Mouse (Mus musculus): ENCODE measurements around the gene Dhrs1. TPM values are rescaled to one million over a fixed set of nuclear protein-coding genes. Genes with fewer than 3 reads are reported as not detected.

Gene Dhrs1
- polyA plus RNA-seq, 1 experiment = 2.0 TPM

DNA sequence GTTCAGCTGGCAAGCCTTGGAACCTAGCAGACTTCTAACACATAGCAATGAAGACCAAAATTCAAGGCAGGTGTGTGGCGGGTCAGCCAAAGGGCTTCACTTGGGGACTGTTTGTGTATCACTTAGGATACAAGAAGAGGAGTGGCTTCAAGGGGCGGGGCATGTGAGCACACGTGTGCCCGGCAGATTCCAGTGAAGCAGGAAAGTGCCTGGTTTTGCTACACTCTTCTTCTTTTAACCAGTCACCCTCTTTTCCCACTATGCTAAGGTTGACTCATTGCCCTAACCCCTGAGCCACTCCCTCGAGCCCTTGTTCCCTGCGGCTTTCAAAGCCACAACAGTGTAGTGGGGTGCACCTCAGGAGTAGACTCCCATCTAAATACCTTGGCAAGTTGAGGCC lies 30.6 kb downstream of the Dhrs1 start:
- TF ChIP-seq GATA1 (IDR thresholded peaks at IDR 0.05; ENCODE audit: low read length) = no peak

DNA sequence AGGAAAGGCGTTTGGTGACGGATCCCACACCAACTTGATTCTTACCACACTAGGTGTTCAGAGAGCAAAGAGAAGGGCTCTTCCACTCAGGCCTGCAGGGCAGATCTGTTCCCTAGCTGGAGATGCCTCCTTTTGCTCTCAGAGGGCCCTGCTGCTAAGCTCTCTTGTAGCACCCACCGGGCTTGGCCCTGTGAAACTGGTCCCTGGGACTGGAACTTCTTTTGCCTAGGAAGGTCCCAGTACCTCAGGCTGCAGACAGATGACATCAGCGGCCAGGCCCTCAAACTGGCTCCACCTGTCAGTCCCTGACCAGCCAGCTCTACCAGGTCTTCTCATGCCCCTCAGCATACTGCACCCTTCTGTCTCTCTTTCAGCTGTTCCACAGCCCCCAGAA lies 31.8 kb downstream of the Dhrs1 start, which contains the start of gene Tgm1:
Gene Tgm1, minus strand, starts transcription at position 198 of the 394 bp plus-strand sequence.
- TF ChIP-seq GATA1 (IDR thresholded peaks at IDR 0.05; ENCODE audit: low read length) = no peak

GRCm38 (mm10) chr14:55713007-55713728 lies 32.3 kb downstream of the Dhrs1 start:
- no peak for TF ChIP-seq GATA1 (IDR thresholded peaks at IDR 0.05; ENCODE audit: low read length)

GRCm38 (mm10) chr14:55711786-55712185 lies 33.7 kb downstream of the Dhrs1 start:
- TF ChIP-seq GATA1 (IDR thresholded peaks at IDR 0.05; ENCODE audit: low read length) = no peak

- TF ChIP-seq GATA1 (IDR thresholded peaks at IDR 0.05; ENCODE audit: low read length) = no peak
Observed at GRCm38 (mm10) chr14:55709509-55709908, 36.0 kb downstream of the Dhrs1 start.

DNA sequence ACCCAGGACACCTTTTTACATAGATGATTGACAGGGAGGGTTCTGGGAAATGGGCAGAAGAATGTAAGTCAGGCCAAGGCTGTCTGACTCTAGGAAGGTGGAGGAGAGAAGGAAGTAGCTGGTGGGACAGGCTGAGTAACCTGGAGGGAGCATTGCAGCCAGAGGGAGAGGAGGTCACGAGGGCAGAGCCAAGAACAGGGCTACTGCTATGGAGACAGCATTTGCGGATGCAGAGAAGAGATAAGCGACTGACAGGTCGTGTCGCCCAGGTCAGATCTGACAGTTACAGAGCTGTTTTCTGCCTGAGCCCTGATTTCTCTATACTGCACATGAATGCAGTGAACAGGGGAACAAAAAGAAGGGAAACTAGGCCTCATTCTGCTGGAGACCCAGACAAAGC lies 38.1 kb downstream of the Dhrs1 start:
- TF ChIP-seq GATA1 (IDR thresholded peaks at IDR 0.05; ENCODE audit: low read length) = no peak

DNA sequence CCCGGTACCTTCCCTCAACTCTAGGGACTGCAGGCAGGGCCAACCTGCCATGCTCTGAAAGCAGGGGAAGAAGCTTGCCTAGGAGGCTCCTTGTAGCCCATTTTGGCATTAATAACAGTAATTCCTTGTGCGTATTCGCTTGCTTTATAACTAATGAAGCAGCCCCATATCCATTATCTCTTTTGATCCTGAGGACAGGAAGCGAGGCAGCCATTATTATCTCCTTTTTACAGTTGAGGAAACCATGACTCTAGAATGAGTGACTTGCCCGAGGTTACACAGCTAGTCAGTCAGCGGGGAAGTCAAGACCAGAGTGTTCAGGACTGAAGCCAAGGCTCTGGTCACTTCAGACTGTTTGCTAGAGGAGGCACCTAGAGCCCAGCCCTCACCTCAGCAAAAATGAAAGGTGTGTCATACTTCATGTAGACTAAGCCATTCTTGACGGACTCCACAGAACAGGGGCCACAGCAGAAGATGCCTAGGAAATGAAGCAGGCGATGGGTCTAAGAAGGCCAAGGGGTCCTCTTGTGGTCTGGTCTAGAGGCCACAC lies 39.4 kb downstream of the Dhrs1 start:
- no peak for TF ChIP-seq GATA1 (IDR thresholded peaks at IDR 0.05; ENCODE audit: low read length)

DNA sequence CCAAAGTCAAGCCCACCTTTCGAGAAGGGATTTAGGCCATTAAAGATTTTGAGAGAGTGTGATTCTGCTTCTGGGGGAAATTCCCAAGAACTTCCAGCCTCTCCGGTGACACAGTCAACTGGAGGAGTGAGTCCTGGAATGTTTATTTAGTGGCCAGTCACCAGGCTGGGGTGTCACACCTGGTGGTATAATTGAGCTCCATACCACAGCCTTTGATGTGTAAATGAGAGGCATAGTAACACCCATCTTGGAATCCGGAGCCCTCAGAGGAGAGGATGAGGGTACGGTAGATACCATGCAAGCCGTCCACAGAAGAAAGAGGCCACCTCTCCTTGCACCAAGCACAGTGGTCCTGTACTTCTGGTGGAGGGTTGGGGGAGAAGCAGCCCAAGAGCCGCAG lies 42.7 kb downstream of the Dhrs1 start:
- no peak for TF ChIP-seq GATA1 (IDR thresholded peaks at IDR 0.05; ENCODE audit: low read length)

- TF ChIP-seq GATA1 (IDR thresholded peaks at IDR 0.05; ENCODE audit: low read length) = no peak
Observed at GRCm38 (mm10) chr14:55701131-55701530, 44.4 kb downstream of the Dhrs1 start.

- no peak for TF ChIP-seq GATA1 (IDR thresholded peaks at IDR 0.05; ENCODE audit: low read length)
Observed at GRCm38 (mm10) chr14:55697226-55697625, 48.3 kb downstream of the Dhrs1 start.

GRCm38 (mm10) chr14:55689433-55689832 lies 56.1 kb downstream of the Dhrs1 start:
- no peak for TF ChIP-seq GATA1 (IDR thresholded peaks at IDR 0.05; ENCODE audit: low read length)

Other genes starting within 250 kb of the Dhrs1 start
- 0.09 TPM in 1 of 2 replicates, not detected in the other for gene Cpne6, start 235.2 kb downstream of the Dhrs1 start, polyA plus RNA-seq (2012)
- not detected in 2 replicates for gene Nrl, start 220.7 kb downstream of the Dhrs1 start, polyA plus RNA-seq (2012)
- gene Pck2, start 205.4 kb downstream of the Dhrs1 start, polyA plus RNA-seq (2012) = 36.2 and 48.8 TPM in 2 replicates
- 39.9 and 43.0 TPM in 2 replicates for gene Dcaf11, start 185.7 kb downstream of the Dhrs1 start, polyA plus RNA-seq (2012)
- 0.41 TPM in 1 of 2 replicates, not detected in the other for gene A730061H03Rik, start 185.3 kb downstream of the Dhrs1 start, polyA plus RNA-seq (2012)
- gene Fitm1, start 170.1 kb downstream of the Dhrs1 start, polyA plus RNA-seq (2012) = not detected in 2 replicates
- 110 and 154 TPM in 2 replicates for gene Psme1, start 167.6 kb downstream of the Dhrs1 start, polyA plus RNA-seq (2012)
- 21.8 and 22.3 TPM in 2 replicates for gene Emc9, start 160.4 kb downstream of the Dhrs1 start, polyA plus RNA-seq (2012)
- 36.7 and 49.5 TPM in 2 replicates for gene Psme2, start 154.6 kb downstream of the Dhrs1 start, polyA plus RNA-seq (2012)
- gene Rnf31, start 154.0 kb downstream of the Dhrs1 start, polyA plus RNA-seq (2012) = 27.7 and 31.5 TPM in 2 replicates
- gene Irf9, start 142.1 kb downstream of the Dhrs1 start, polyA plus RNA-seq (2012) = 18.0 and 38.7 TPM in 2 replicates
- 51.2 and 93.7 TPM in 2 replicates for gene Rec8, start 127.7 kb downstream of the Dhrs1 start, polyA plus RNA-seq (2012)
- 50.5 and 123 TPM in 2 replicates for gene Ipo4, start 109.7 kb downstream of the Dhrs1 start, polyA plus RNA-seq (2012)
- 3.7 TPM in 1 of 2 replicates, not detected in the other for gene Gm49378, start 107.8 kb downstream of the Dhrs1 start, polyA plus RNA-seq (2012)
- 14.7 and 17.9 TPM in 2 replicates for gene Tm9sf1, start 101.9 kb downstream of the Dhrs1 start, polyA plus RNA-seq (2012)
- gene Tssk4, start 95.5 kb downstream of the Dhrs1 start, polyA plus RNA-seq (2012) = 0.24 TPM in 2 replicates
- gene Mdp1, start 85.2 kb downstream of the Dhrs1 start, polyA plus RNA-seq (2012) = 13.0 and 22.6 TPM in 2 replicates
- 24.5 and 33.3 TPM in 2 replicates for gene Gmpr2, start 73.7 kb downstream of the Dhrs1 start, polyA plus RNA-seq (2012)
- 115 and 142 TPM in 2 replicates for gene Nedd8, start 73.6 kb downstream of the Dhrs1 start, polyA plus RNA-seq (2012)
- 44.5 and 52.2 TPM in 2 replicates for gene Tinf2, start 63.9 kb downstream of the Dhrs1 start, polyA plus RNA-seq (2012)
- 7.5 and 9.0 TPM in 2 replicates for gene Tgm1, start 31.8 kb downstream of the Dhrs1 start, polyA plus RNA-seq (2012)
- 19.2 and 26.8 TPM in 2 replicates for gene Rabggta, start 23.4 kb downstream of the Dhrs1 start, polyA plus RNA-seq (2012)
- gene Nop9, start within 50 bp of the Dhrs1 start, polyA plus RNA-seq (2012) = 49.1 and 80.2 TPM in 2 replicates
- gene Cideb, start 12.8 kb upstream of the Dhrs1 start, polyA plus RNA-seq (2012) = not detected in 2 replicates
- gene Ltb4r2, start 15.7 kb upstream of the Dhrs1 start, polyA plus RNA-seq (2012) = not detected in 2 replicates
- gene Ltb4r1, start 20.3 kb upstream of the Dhrs1 start, polyA plus RNA-seq (2012) = 0.21 TPM in 1 of 2 replicates, not detected in the other
- gene Adcy4, start 38.4 kb upstream of the Dhrs1 start, polyA plus RNA-seq (2012) = 0.01 and 0.06 TPM in 2 replicates
- 0.28 and 0.29 TPM in 2 replicates for gene Ripk3, start 43.2 kb upstream of the Dhrs1 start, polyA plus RNA-seq (2012)
- gene Nfatc4, start 77.5 kb upstream of the Dhrs1 start, polyA plus RNA-seq (2012) = 0.04 TPM in 1 of 2 replicates, not detected in the other
- gene Nynrin, start 108.3 kb upstream of the Dhrs1 start, polyA plus RNA-seq (2012) = 0.05 and 0.06 TPM in 2 replicates
- 0.08 and 0.09 TPM in 2 replicates for gene Cbln3, start 138.7 kb upstream of the Dhrs1 start, polyA plus RNA-seq (2012)
- gene Khnyn, start 139.3 kb upstream of the Dhrs1 start, polyA plus RNA-seq (2012) = 15.0 and 15.8 TPM in 2 replicates
- not detected in 2 replicates for gene Sdr39u1, start 154.6 kb upstream of the Dhrs1 start, polyA plus RNA-seq (2012)
- not detected in 2 replicates for gene Cma1, start 199.0 kb upstream of the Dhrs1 start, polyA plus RNA-seq (2012)
- not detected in 2 replicates for gene Cma2, start 205.3 kb upstream of the Dhrs1 start, polyA plus RNA-seq (2012)

All from G1E-ER4 (cell line).